Mouse (Mus musculus) lung, adult 10 weeks (tissue): Measurements from ENCODE around the gene Olfr490. TPM values are rescaled to one million over a fixed set of nuclear protein-coding genes. Genes with fewer than 3 reads are reported as not detected.

Experiments
- polyA plus RNA-seq: library from polyadenylated mRNA; stranded (reverse); fragments of 350-450 nt; fragmentation: Illumina TruSeq; extraction: RNeasy Lipid Tissue Mini Kit (QIAGEN cat#74804); gene quantifications from one replicate; pipeline ENCODE4 v1.2.3, GENCODE M21; 2014; ENCODE audit warnings: low read depth, low replicate concordance; ENCODE audit not compliant: insufficient read depth

Gene Olfr490
- polyA plus RNA-seq: not detected

GRCm38 (mm10) chr7:108288834-108289233 lies at the start of gene Olfr490:
Gene Olfr490, minus strand, starts transcription at chr7:108288934.

GRCm38 (mm10) chr7:108323574-108323973 lies 34.8 kb upstream of the Olfr490 start, which contains the start of gene Olfr492:
Gene Olfr492, minus strand, starts transcription at chr7:108323674.

DNA sequence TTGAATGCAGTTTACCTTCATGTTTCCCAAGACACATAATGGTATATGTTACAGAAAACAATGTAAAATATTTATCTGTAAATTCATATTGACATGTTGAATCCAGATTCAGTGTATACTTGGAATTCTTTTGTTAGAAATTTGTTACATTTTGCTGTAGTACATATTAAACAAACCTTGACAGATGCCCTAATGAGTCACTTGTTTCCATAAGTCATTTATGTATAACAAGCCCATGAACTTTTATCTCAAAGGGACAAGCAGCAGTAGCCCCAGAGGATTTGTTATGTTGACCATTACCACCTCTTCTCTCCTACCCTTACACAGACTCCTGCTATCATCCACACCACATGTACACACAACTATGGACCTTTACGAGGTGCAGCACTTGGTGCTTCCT lies 24.4 kb upstream of the Olfr490 start, which contains the start of gene Olfr491:
TSS of gene Olfr491 (plus strand) at position 301 of the 400 bp plus-strand sequence.

DNA sequence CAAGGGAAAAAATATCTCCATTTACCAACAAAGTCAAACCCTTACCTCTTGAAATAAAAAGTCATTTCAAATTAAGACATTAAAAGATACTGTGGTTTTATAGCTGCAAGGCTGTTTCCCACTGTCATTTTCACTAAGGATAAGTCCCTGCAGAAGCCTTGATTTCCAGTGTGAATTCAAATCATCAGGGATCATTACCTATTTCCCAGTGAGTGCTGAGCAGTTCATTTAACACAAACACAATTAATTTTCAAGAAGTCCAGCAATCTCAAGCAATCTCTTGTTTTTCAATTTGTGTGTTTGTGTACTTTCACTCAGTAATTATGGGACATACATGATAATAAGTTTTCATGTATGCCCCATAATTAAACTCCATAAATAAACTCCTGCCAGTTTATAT lies 30.5 kb downstream of the Olfr490 start, which contains the start of gene Olfr488:
TSS of gene Olfr488 (minus strand) at position 101 of the 400 bp plus-strand sequence.

Other genes with a start within 250 kb of the Olfr490 start
- not detected for gene Olfr479, start 238.2 kb downstream of the Olfr490 start, polyA plus RNA-seq
- gene Olfr480, start 221.6 kb downstream of the Olfr490 start, polyA plus RNA-seq: not detected
- not detected for gene Olfr481, start 209.1 kb downstream of the Olfr490 start, polyA plus RNA-seq
- not detected for gene Olfr482, start 191.3 kb downstream of the Olfr490 start, polyA plus RNA-seq
- not detected for gene Olfr483, start 188.1 kb downstream of the Olfr490 start, polyA plus RNA-seq
- not detected for gene Olfr484, start 161.5 kb downstream of the Olfr490 start, polyA plus RNA-seq
- gene Olfr485, start 129.1 kb downstream of the Olfr490 start, polyA plus RNA-seq: not detected
- not detected for gene Olfr486, start 116.2 kb downstream of the Olfr490 start, polyA plus RNA-seq
- gene Olfr487, start 74.3 kb downstream of the Olfr490 start, polyA plus RNA-seq: not detected
- gene Olfr488, start 30.6 kb downstream of the Olfr490 start, polyA plus RNA-seq: not detected
- gene Olfr491, start 24.5 kb upstream of the Olfr490 start, polyA plus RNA-seq: not detected
- gene Olfr492, start 34.7 kb upstream of the Olfr490 start, polyA plus RNA-seq: not detected
- gene Olfr493, start 58.0 kb upstream of the Olfr490 start, polyA plus RNA-seq: not detected
- not detected for gene Olfr494, start 76.4 kb upstream of the Olfr490 start, polyA plus RNA-seq
- not detected for gene Olfr495, start 104.2 kb upstream of the Olfr490 start, polyA plus RNA-seq
- not detected for gene Olfr497, start 131.5 kb upstream of the Olfr490 start, polyA plus RNA-seq
- not detected for gene Olfr498, start 176.4 kb upstream of the Olfr490 start, polyA plus RNA-seq
- gene Olfr502, start 236.1 kb upstream of the Olfr490 start, polyA plus RNA-seq: not detected